Mouse (Mus musculus): ENCODE data around the gene Arhgef2. TPM values are rescaled to one million over a fixed set of nuclear protein-coding genes. Genes with fewer than 3 reads are reported as not detected.
"Not testable (repeated sequence)": the region's sequence is repeated elsewhere in the genome, so short reads cannot be mapped to it uniquely, and the experiment has no call there.

The Arhgef2 gene
- polyA plus RNA-seq, 1 experiment from 2014 or later, result 134 TPM

GRCm38 (mm10) chr3:88568615-88569014 is 37.2 kb upstream of the Arhgef2 start:
- Histone ChIP-seq H3K36me3 (ENCODE audit: control insufficient read depth, insufficient read depth, low read length) (peaks cover 66% of the 10 kb centered on the region), H3K4me3 (replicated peaks; ENCODE audit: low read depth, low read length) (no peak overlapping the region), H3K27ac (replicated peaks; ENCODE audit: low read depth, low read length) (no peak overlapping the region), H3K4me2 (ENCODE audit: low read length) (no peak overlapping the region), H3K9me3 (ENCODE audit: control insufficient read depth, low read length) (no peaks in the 10 kb centered on the region), H3K27me3 (ENCODE audit: control insufficient read depth, insufficient read depth, low read length) (no peaks in the 10 kb centered on the region), H3K4me1 (ENCODE audit: control insufficient read depth, insufficient read depth, low read length) (no peaks in the 10 kb centered on the region), H3K9ac (replicated peaks; ENCODE audit: low read length) (no peak overlapping the region)
- DNase-seq (no peak), ATAC-seq (ENCODE audit: low FRiP score, low TSS enrichment) (no peak)
- WGBS, result 98% methylated on average over 2 of the region's 2 CpGs

GRCm38 (mm10) chr3:88569093-88569492 is 36.7 kb upstream of the Arhgef2 start:
- Histone ChIP-seq H3K9ac (replicated peaks; ENCODE audit: low read length) (no peak overlapping the region), H3K4me2 (ENCODE audit: low read length) (no peak overlapping the region), H3K36me3 (ENCODE audit: control insufficient read depth, insufficient read depth, low read length) (peaks cover 62% of the 10 kb centered on the region), H3K9me3 (ENCODE audit: control insufficient read depth, low read length) (no peaks in the 10 kb centered on the region), H3K4me1 (ENCODE audit: control insufficient read depth, insufficient read depth, low read length) (no peaks in the 10 kb centered on the region), H3K27ac (replicated peaks; ENCODE audit: low read depth, low read length) (no peak overlapping the region), H3K27me3 (ENCODE audit: control insufficient read depth, insufficient read depth, low read length) (no peaks in the 10 kb centered on the region), H3K4me3 (replicated peaks; ENCODE audit: low read depth, low read length) (no peak overlapping the region)
- ATAC-seq (ENCODE audit: low FRiP score, low TSS enrichment) (no peak), DNase-seq (no peak)
- WGBS, result 99% methylated on average over 2 of the region's 2 CpGs

GRCm38 (mm10) chr3:88569694-88570093 is 36.1 kb upstream of the Arhgef2 start:
- 95% methylated on average over 5 of the region's 5 CpGs for WGBS
- Histone ChIP-seq H3K9me3 (ENCODE audit: control insufficient read depth, low read length) (no peaks in the 10 kb centered on the region), H3K4me1 (ENCODE audit: control insufficient read depth, insufficient read depth, low read length) (no peaks in the 10 kb centered on the region), H3K4me3 (replicated peaks; ENCODE audit: low read depth, low read length) (no peak overlapping the region), H3K9ac (replicated peaks; ENCODE audit: low read length) (no peak overlapping the region), H3K36me3 (ENCODE audit: control insufficient read depth, insufficient read depth, low read length) (peaks cover 56% of the 10 kb centered on the region), H3K27me3 (ENCODE audit: control insufficient read depth, insufficient read depth, low read length) (no peaks in the 10 kb centered on the region), H3K4me2 (ENCODE audit: low read length) (no peak overlapping the region), H3K27ac (replicated peaks; ENCODE audit: low read depth, low read length) (no peak overlapping the region)
- ATAC-seq (ENCODE audit: low FRiP score, low TSS enrichment), result no peak
- DNase-seq, result no peak

GRCm38 (mm10) chr3:88570341-88570740 is 35.4 kb upstream of the Arhgef2 start:
- no peaks in the 10 kb centered on the region for H3K27me3 ChIP-seq (ENCODE audit: control insufficient read depth, insufficient read depth, low read length)
- H3K4me3 ChIP-seq (replicated peaks; ENCODE audit: low read depth, low read length), result no peak overlapping the region
- DNase-seq, result no peak
- H3K4me2 ChIP-seq (ENCODE audit: low read length), result no peak overlapping the region
- no peak overlapping the region for H3K9ac ChIP-seq (replicated peaks; ENCODE audit: low read length)
- no peak for ATAC-seq (ENCODE audit: low FRiP score, low TSS enrichment)
- H3K4me1 ChIP-seq (ENCODE audit: control insufficient read depth, insufficient read depth, low read length), result no peaks in the 10 kb centered on the region
- no peaks in the 10 kb centered on the region for H3K9me3 ChIP-seq (ENCODE audit: control insufficient read depth, low read length)
- 97% methylated on average over 10 of the region's 10 CpGs for WGBS
- no peak overlapping the region for H3K27ac ChIP-seq (replicated peaks; ENCODE audit: low read depth, low read length)
- peaks cover 49% of the 10 kb centered on the region for H3K36me3 ChIP-seq (ENCODE audit: control insufficient read depth, insufficient read depth, low read length)

- Histone ChIP-seq H3K9me3 (ENCODE audit: control insufficient read depth, low read length) (no peaks in the 10 kb centered on the region), H3K36me3 (ENCODE audit: control insufficient read depth, insufficient read depth, low read length) (peaks cover 34% of the 10 kb centered on the region), H3K4me1 (ENCODE audit: control insufficient read depth, insufficient read depth, low read length) (no peaks in the 10 kb centered on the region), H3K9ac (replicated peaks; ENCODE audit: low read length) (no peak overlapping the region), H3K4me3 (replicated peaks; ENCODE audit: low read depth, low read length) (no peak overlapping the region), H3K27ac (replicated peaks; ENCODE audit: low read depth, low read length) (no peak overlapping the region), H3K27me3 (ENCODE audit: control insufficient read depth, insufficient read depth, low read length) (no peaks in the 10 kb centered on the region), H3K4me2 (ENCODE audit: low read length) (no peak overlapping the region)
- ATAC-seq (ENCODE audit: low FRiP score, low TSS enrichment) (no peak), DNase-seq (no peak)
- WGBS, result 76% methylated on average over 1 of the region's 1 CpGs
Measured at GRCm38 (mm10) chr3:88571856-88572255, 33.9 kb upstream of the Arhgef2 start.

- DNase-seq (no peak), ATAC-seq (ENCODE audit: low FRiP score, low TSS enrichment) (no peak)
- 87% methylated on average over 2 of the region's 2 CpGs for WGBS
- Histone ChIP-seq H3K36me3 (ENCODE audit: control insufficient read depth, insufficient read depth, low read length) (peaks cover 26% of the 10 kb centered on the region), H3K4me1 (ENCODE audit: control insufficient read depth, insufficient read depth, low read length) (no peaks in the 10 kb centered on the region), H3K9me3 (ENCODE audit: control insufficient read depth, low read length) (no peaks in the 10 kb centered on the region), H3K4me3 (replicated peaks; ENCODE audit: low read depth, low read length) (no peak overlapping the region), H3K27me3 (ENCODE audit: control insufficient read depth, insufficient read depth, low read length) (no peaks in the 10 kb centered on the region), H3K9ac (replicated peaks; ENCODE audit: low read length) (no peak overlapping the region), H3K27ac (replicated peaks; ENCODE audit: low read depth, low read length) (no peak overlapping the region), H3K4me2 (ENCODE audit: low read length) (no peak overlapping the region)
Measured at GRCm38 (mm10) chr3:88572835-88573234, 32.9 kb upstream of the Arhgef2 start.

GRCm38 (mm10) chr3:88573810-88574209 is 32.0 kb upstream of the Arhgef2 start:
- H3K9me3 ChIP-seq (ENCODE audit: control insufficient read depth, low read length), result no peaks in the 10 kb centered on the region
- WGBS, result 94% methylated on average over 2 of the region's 2 CpGs
- H3K4me2 ChIP-seq (ENCODE audit: low read length), result no peak overlapping the region
- no peak overlapping the region for H3K4me3 ChIP-seq (replicated peaks; ENCODE audit: low read depth, low read length)
- H3K27ac ChIP-seq (replicated peaks; ENCODE audit: low read depth, low read length), result no peak overlapping the region
- H3K27me3 ChIP-seq (ENCODE audit: control insufficient read depth, insufficient read depth, low read length), result no peaks in the 10 kb centered on the region
- H3K36me3 ChIP-seq (ENCODE audit: control insufficient read depth, insufficient read depth, low read length), result peaks cover 16% of the 10 kb centered on the region
- no peak overlapping the region for H3K9ac ChIP-seq (replicated peaks; ENCODE audit: low read length)
- DNase-seq (no peak), ATAC-seq (ENCODE audit: low FRiP score, low TSS enrichment) (no peak)
- H3K4me1 ChIP-seq (ENCODE audit: control insufficient read depth, insufficient read depth, low read length), result no peaks in the 10 kb centered on the region

- ATAC-seq (ENCODE audit: low FRiP score, low TSS enrichment) (no peak), DNase-seq (no peak)
- Histone ChIP-seq H3K36me3 (ENCODE audit: control insufficient read depth, insufficient read depth, low read length) (no peaks in the 10 kb centered on the region), H3K4me3 (replicated peaks; ENCODE audit: low read depth, low read length) (no peak within 1 kb of the TSS), H3K27ac (replicated peaks; ENCODE audit: low read depth, low read length) (no peak within 1 kb of the TSS), H3K27me3 (ENCODE audit: control insufficient read depth, insufficient read depth, low read length) (no peaks in the 10 kb centered on the region), H3K9ac (replicated peaks; ENCODE audit: low read length) (no peak within 1 kb of the TSS), H3K4me2 (ENCODE audit: low read length) (no peak within 1 kb of the TSS), H3K9me3 (ENCODE audit: control insufficient read depth, low read length) (no peaks in the 10 kb centered on the region), H3K4me1 (ENCODE audit: control insufficient read depth, insufficient read depth, low read length) (peaks cover 6% of the 10 kb centered on the region; the same call in 1 of the 2 replicates)
- 87% methylated on average over 3 of the region's 3 CpGs for WGBS
Measured at GRCm38 (mm10) chr3:88575540-88575939, 30.2 kb upstream of the Arhgef2 start, which contains the start of gene Ssr2. Gene Ssr2 (plus strand): TSS chr3:88575876.

- H3K9me3 ChIP-seq (ENCODE audit: control insufficient read depth, low read length); DNase-seq; H3K4me3 ChIP-seq (replicated peaks; ENCODE audit: low read depth, low read length); ATAC-seq (ENCODE audit: low FRiP score, low TSS enrichment); H3K9ac ChIP-seq (replicated peaks; ENCODE audit: low read length); H3K27ac ChIP-seq (replicated peaks; ENCODE audit: low read depth, low read length); H3K27me3 ChIP-seq (ENCODE audit: control insufficient read depth, insufficient read depth, low read length); H3K4me1 ChIP-seq (ENCODE audit: control insufficient read depth, insufficient read depth, low read length); H3K4me2 ChIP-seq (ENCODE audit: low read length): not testable (repeated sequence)
- WGBS, result 86% methylated on average over 5 of the region's 5 CpGs
- H3K36me3 ChIP-seq (ENCODE audit: control insufficient read depth, insufficient read depth, low read length), result peaks cover 17% of the 10 kb centered on the region
Measured at GRCm38 (mm10) chr3:88577846-88578245, 27.9 kb upstream of the Arhgef2 start.
